Mouse (Mus musculus) kidney, adult 9 months (tissue): ENCODE measurements at regions not wholly inside any gene's neighbourhood (a gene's known extent, or its start where the extent isn't known, plus 50 kb on each side); places are given as distances from the start of the nearest gene placed in this dataset.

ENCODE experiments used
- DNase-seq: peaks from one replicate; pipeline ENCODE4 v3.0.0; 2022

GRCm38 (mm10) chr11:22693984-22694383 is 166.8 kb downstream of the B3gnt2 start:
- no peak for DNase-seq

GRCm38 (mm10) chr11:22694829-22695228 is 165.9 kb downstream of the B3gnt2 start:
- no peak for DNase-seq

- no peak for DNase-seq
Observed at GRCm38 (mm10) chr11:22695237-22695636, 165.5 kb downstream of the B3gnt2 start.

- no peak for DNase-seq
Observed at GRCm38 (mm10) chr11:22698057-22698941, 162.5 kb downstream of the B3gnt2 start.

DNA sequence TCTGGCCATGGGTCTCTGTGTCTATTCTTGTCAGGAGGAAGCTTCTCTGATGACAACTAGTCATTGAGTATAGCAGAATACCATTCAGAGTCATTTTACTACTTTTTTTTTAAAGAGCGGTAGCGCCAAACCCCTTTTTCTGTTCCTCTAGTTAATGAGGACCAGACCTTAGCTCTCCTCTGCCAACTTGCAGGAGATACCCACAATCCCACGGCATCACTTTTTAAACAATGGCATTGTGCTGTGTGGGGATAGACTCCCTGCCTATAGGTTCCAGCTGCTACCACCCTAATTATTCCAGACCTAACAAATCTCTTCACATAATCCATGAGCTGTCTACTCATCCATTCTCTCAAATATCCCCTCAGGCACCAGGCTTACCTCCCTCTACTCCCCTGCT is 154.7 kb downstream of the B3gnt2 start:
- DNase-seq = no peak
